Mouse (Mus musculus): Measurements from ENCODE around the gene Slc8a2. TPM values are rescaled to one million over a fixed set of nuclear protein-coding genes. Genes with fewer than 3 reads are reported as not detected.

Gene Slc8a2
- polyA plus RNA-seq, 1 experiment from 2014 or later = 0.25 TPM

DNA sequence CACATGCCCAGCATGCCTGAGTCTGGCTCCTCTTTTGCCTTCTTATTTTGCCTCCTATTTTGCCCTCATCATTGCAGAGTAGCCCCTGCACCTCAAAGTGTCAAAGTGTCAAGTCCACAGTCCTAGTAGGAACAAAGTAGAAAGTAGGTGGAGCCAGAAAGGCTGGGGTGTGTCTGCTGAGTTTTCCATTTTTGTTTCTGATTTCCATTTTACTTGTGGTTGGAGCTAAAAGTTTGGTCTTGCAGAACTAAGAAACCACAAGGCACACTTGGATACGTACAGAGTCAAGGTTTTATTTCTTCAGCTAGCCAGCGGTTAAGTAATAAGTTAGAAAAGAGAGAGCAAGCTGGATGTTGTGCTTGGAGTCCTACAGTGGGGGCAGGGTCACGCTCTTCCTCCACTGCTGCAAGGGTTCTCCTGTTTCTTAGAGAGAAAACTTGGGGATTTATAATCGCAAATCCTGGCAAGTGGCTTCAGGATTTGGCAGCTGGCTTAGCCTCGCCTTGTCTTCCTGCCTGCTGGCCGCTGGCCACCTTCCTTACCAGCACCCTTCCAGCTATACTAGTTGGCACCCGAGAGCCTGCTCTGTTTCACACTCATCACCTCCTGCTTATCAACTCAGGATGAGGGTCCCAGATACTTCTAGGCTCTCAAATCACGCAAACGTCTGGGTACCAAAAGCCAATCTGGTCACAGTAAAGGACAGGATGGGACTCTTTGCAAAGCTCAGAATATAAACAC is 25.7 kb downstream of the Slc8a2 start:
- peaks cover 8% of the 10 kb centered on the region for H3K4me1 ChIP-seq
- no peaks in the 10 kb centered on the region for H3K9me3 ChIP-seq (replicated peaks)
- 80% methylated on average over 9 of the region's 9 CpGs for WGBS
- no peaks in the 10 kb centered on the region for H3K36me3 ChIP-seq
- H3K27ac ChIP-seq (replicated peaks) = no peak overlapping the region
- peaks cover 34% of the 10 kb centered on the region for H3K27me3 ChIP-seq (ENCODE audit: low read depth, poor library complexity, severe bottlenecking)
- DNase-seq (ENCODE audit: low spot score) = no peak
- no peak overlapping the region for H3K4me3 ChIP-seq

GRCm38 (mm10) chr7:16156105-16156714 is 26.6 kb downstream of the Slc8a2 start:
- no peaks in the 10 kb centered on the region for H3K9me3 ChIP-seq (replicated peaks)
- 85% methylated on average over 8 of the region's 8 CpGs for WGBS
- no peak overlapping the region for H3K4me3 ChIP-seq
- no peaks in the 10 kb centered on the region for H3K36me3 ChIP-seq
- H3K4me1 ChIP-seq = peaks cover 8% of the 10 kb centered on the region
- peaks cover 35% of the 10 kb centered on the region for H3K27me3 ChIP-seq (ENCODE audit: low read depth, poor library complexity, severe bottlenecking)
- no peak for DNase-seq (ENCODE audit: low spot score)
- H3K27ac ChIP-seq (replicated peaks) = no peak overlapping the region

DNA sequence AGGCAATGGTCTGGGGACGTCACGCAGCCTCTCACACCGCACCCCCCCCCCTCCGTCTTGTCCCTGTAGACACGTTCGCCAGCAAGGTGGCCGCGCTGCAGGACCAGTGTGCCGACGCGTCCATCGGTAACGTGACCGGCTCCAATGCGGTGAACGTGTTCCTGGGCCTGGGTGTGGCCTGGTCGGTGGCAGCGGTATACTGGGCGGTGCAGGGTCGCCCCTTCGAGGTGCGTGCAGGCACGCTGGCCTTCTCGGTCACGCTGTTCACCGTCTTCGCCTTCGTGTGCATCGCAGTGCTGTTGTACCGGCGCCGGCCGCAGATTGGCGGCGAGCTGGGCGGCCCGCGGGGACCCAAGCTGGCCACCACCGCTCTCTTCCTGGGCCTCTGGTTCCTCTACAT is 29.1 kb downstream of the Slc8a2 start:
- DNase-seq (ENCODE audit: low spot score) = peak; percentile 26
- Histone ChIP-seq H3K36me3 (no peaks in the 10 kb centered on the region), H3K4me1 (peaks cover 8% of the 10 kb centered on the region), H3K27me3 (ENCODE audit: low read depth, poor library complexity, severe bottlenecking) (peaks cover 35% of the 10 kb centered on the region), H3K27ac (replicated peaks) (no peak overlapping the region; the same call in 1 of the 2 replicates), H3K4me3 (peak overlapping the region; percentile 40), H3K9me3 (replicated peaks) (no peaks in the 10 kb centered on the region)
- 9% methylated on average over 39 of the region's 39 CpGs for WGBS

DNA sequence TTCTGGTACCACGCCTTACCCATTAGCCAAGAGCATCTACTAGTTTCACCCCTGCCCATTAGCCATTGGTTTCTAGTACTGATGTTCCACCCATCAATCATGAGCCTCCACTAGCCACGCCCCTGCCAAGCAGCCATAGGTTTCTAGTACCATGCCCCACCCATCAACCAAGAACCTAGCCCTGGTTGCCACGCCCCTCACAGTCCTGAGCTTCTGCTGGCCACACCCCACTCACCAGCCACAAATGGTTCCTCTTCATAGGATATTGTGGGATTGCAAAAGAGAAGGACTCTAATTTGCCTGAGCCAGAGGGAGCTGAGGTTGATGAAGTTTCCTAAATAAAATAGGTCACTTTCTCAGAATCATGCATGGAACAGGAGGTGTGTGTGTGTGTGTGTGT is 31.1 kb downstream of the Slc8a2 start:
- Histone ChIP-seq H3K4me3 (no peak overlapping the region), H3K36me3 (no peaks in the 10 kb centered on the region), H3K27me3 (ENCODE audit: low read depth, poor library complexity, severe bottlenecking) (peaks cover 35% of the 10 kb centered on the region), H3K4me1 (peaks cover 8% of the 10 kb centered on the region), H3K27ac (replicated peaks) (no peak overlapping the region), H3K9me3 (replicated peaks) (no peaks in the 10 kb centered on the region)
- no peak for DNase-seq (ENCODE audit: low spot score)
- 65% methylated on average over 3 of the region's 3 CpGs for WGBS

DNA sequence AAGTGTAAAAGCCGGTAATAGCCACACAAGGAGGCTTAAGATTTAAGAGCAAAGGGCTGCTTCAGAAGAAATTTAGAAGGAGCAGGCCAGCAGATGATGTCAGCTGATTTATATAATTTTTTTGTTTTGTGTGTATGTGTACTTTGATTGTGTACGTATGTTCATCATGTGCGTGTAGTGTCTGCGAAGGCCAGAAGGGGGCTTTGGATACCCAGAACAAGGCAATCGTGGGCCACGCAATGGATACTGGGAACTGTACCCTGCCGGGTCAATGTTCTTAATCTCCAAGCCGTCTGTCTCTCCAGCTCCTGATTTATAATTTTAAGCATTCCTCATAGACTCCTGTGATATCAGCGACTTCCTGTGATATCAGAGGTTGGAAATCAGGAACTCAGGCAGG is 31.7 kb downstream of the Slc8a2 start:
- no peaks in the 10 kb centered on the region for H3K9me3 ChIP-seq (replicated peaks)
- H3K4me1 ChIP-seq = peaks cover 8% of the 10 kb centered on the region
- 90% methylated on average over 9 of the region's 9 CpGs for WGBS
- peaks cover 35% of the 10 kb centered on the region for H3K27me3 ChIP-seq (ENCODE audit: low read depth, poor library complexity, severe bottlenecking)
- no peak overlapping the region for H3K4me3 ChIP-seq
- DNase-seq (ENCODE audit: low spot score) = no peak
- no peaks in the 10 kb centered on the region for H3K36me3 ChIP-seq
- H3K27ac ChIP-seq (replicated peaks) = no peak overlapping the region

DNA sequence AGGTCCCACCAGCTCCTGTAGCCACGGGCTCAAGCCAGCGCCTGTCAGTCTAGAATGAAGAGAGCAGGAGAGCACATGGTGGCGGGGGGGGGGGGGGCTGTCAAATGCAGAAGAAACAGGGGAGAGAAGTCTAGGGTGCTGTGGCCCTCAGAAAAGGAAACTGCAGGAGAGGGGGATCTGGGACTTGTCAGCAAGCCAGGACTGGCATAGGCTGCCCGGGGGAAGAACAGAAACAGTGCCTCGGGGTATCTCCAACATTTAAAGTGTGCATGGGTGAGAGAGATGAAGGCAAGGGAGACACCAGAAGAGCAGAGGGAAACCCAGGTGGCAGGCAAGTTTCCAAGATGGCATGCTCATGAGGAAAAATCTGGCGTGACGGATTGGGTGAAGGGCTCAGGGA is 32.4 kb downstream of the Slc8a2 start:
- Histone ChIP-seq H3K27ac (replicated peaks) (no peak overlapping the region), H3K4me3 (no peak overlapping the region), H3K27me3 (ENCODE audit: low read depth, poor library complexity, severe bottlenecking) (peaks cover 33% of the 10 kb centered on the region), H3K36me3 (no peaks in the 10 kb centered on the region), H3K9me3 (replicated peaks) (no peaks in the 10 kb centered on the region), H3K4me1 (peaks cover 8% of the 10 kb centered on the region)
- WGBS = 88% methylated on average over 7 of the region's 7 CpGs
- no peak for DNase-seq (ENCODE audit: low spot score)

DNA sequence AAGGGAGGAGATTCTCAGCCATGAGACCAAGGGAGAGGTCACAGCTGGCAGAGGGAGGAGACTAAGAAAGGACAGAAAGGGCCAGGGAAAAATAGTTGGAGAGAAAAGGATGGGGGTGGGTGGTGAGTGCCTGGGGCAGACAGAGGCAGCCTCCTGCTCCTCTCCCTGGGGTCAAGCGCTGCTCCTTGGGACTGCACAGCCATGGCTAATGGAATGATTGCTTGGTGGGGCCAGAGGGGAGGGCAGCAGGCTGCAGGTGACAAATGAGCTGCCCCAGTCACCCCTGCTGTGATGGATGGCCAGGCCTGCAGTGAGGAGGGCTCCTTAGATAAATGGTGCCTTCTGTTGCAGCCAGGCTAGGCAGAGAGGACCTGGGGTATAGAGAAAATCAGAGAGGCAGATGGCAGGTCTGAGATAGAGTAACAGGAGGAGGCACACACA is 42.5 kb downstream of the Slc8a2 start:
- WGBS = 6% methylated on average over 1 of the region's 1 CpGs
- H3K4me3 ChIP-seq = peak overlapping the region; percentile 12; the same call in 1 of the 2 replicates
- H3K27ac ChIP-seq (replicated peaks) = peak overlapping the region; percentile 89
- 0 out of 2 replicates have a peak, but pooled peaks cover 2% of the 10 kb centered on the region for H3K36me3 ChIP-seq
- peaks cover 54% of the 10 kb centered on the region for H3K4me1 ChIP-seq
- peaks cover 4% of the 10 kb centered on the region; the same call in 1 of the 2 replicates for H3K27me3 ChIP-seq (ENCODE audit: low read depth, poor library complexity, severe bottlenecking)
- peak; percentile 23 for DNase-seq (ENCODE audit: low spot score)
- peaks cover 5% of the 10 kb centered on the region; the same call in 1 of the 2 replicates for H3K9me3 ChIP-seq (replicated peaks)

DNA sequence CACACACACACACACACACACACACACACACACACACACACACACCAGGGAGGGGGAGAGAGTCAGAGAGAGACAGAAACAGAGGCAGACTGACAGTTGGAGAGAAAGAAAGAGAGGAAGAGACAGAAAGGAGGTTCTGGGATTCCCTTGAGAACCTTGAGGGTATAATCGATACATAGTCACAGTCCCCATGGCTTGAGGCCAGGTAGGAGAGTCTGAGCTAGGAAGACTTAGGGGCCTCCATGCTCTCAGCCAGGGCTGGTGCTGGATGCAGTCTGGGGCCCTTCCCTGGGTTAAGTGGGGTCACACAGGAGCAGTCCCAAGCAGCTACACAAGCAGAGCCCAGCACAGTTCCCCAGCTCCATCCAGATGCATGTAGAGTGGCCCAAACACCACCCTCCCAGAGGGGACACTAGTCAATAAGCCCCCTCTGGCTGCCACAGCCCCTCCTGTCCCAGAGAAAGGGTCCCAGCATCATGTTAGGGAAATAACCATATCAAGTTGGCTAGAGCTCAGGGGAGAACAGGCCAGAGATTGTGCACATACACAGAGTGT is 43.0 kb downstream of the Slc8a2 start:
- Histone ChIP-seq H3K9me3 (replicated peaks) (peaks cover under 1% of the 10 kb centered on the region; the same call in 1 of the 2 replicates), H3K27ac (replicated peaks) (peak overlapping the region; percentile 89), H3K4me1 (peaks cover 54% of the 10 kb centered on the region), H3K27me3 (ENCODE audit: low read depth, poor library complexity, severe bottlenecking) (peaks cover 4% of the 10 kb centered on the region; the same call in 1 of the 2 replicates), H3K4me3 (peak overlapping the region; percentile 9; the same call in 1 of the 2 replicates), H3K36me3 (peaks cover 7% of the 10 kb centered on the region)
- no peak for DNase-seq (ENCODE audit: low spot score)
- 61% methylated on average over 1 of the region's 1 CpGs for WGBS

- Histone ChIP-seq H3K4me3 (no peak overlapping the region; the same call in 1 of the 2 replicates), H3K4me1 (peaks cover 54% of the 10 kb centered on the region)
- WGBS = 55% methylated on average over 5 of the region's 5 CpGs
These were observed 43.5 kb downstream of the Slc8a2 start for GRCm38 (mm10) chr7:16173146-16173545.

DNA sequence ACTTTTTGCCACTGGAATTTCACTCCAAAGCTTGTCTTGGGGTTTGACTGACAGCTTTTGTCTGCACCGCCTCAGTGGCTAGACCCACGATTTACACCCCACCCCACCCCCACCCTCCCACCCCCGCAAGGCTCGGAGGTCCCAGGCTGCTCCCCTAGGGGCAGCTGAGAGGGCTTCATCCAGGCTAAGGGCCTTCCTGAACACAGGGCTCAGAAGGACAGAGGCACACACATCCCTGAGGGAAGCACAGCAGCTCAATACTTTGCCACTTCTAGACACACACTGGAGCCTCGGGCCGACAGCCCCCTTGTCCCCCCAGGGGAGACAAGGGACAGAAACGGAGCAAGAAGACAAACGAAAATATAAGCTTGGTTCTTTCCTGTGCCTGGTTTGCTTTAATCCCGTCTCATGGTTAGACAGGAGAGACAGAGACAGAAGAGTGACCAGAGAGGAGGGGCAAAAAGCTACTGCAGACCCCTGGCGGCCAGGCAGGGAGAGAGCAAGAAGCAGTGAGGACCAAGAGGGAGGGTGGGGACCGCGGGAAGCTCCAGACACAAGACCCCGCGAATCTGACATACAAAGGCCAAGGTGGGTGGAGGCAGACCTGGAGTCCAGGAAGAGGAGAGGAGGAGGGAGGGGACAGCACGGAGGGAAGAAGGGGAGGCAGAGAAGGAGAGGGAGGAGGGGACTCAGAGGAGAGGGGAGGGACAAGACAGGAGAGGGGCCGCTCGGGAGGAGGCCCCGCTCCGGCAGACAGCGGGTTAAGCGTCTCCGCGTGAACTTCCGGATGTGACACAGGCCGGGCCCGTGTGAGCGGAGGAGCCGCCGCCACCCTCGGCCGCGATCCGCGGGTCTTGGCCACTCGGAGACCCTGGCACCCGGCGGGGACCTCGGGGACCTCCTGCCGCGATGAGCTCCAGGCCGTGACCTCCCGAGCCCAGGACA is 45.2 kb downstream of the Slc8a2 start, which contains the start of gene Meis3:
TSS of gene Meis3 (plus strand) at position 494 of the 945 bp plus-strand sequence.
- H3K9me3 ChIP-seq (replicated peaks) = no peaks in the 10 kb centered on the region
- peak within 1 kb of the TSS; percentile 88 for H3K4me3 ChIP-seq
- H3K27ac ChIP-seq (replicated peaks) = peak within 1 kb of the TSS; percentile 89
- peaks cover 4% of the 10 kb centered on the region; the same call in 1 of the 2 replicates for H3K27me3 ChIP-seq (ENCODE audit: low read depth, poor library complexity, severe bottlenecking)
- peak; percentile 83 for DNase-seq (ENCODE audit: low spot score)
- under 1% methylated on average over 42 of the region's 42 CpGs for WGBS
- peaks cover 29% of the 10 kb centered on the region for H3K36me3 ChIP-seq
- peaks cover 54% of the 10 kb centered on the region for H3K4me1 ChIP-seq

More at GRCm38 (mm10) chr7:16173146-16173545, 43.5 kb downstream of the Slc8a2 start:
- peaks cover 12% of the 10 kb centered on the region for H3K36me3 ChIP-seq
- no peaks in the 10 kb centered on the region for H3K9me3 ChIP-seq (replicated peaks)
- H3K27me3 ChIP-seq (ENCODE audit: low read depth, poor library complexity, severe bottlenecking) = peaks cover 4% of the 10 kb centered on the region; the same call in 1 of the 2 replicates
- H3K27ac ChIP-seq (replicated peaks) = peak overlapping the region; percentile 89
- DNase-seq (ENCODE audit: low spot score) = no peak

DNA sequence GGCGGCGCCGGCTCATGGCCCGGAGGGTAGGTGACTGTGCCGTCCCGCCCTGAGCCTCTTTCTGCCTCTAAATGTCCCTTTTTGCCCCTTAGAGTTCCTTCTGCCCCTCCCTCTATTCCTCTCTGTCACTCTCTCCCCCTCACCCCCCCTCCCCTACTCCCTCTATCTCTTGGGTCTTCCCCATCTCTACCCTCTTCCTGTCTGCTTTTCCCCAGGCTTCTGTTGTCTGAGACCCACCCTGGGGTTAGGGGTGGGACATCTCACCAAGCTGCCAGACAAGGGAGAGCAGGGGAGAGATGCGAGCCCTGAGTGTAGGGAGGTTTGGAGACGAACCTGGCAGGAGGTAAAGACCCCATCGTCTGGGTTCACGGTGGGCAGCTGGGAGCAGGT is 45.9 kb downstream of the Slc8a2 start:
- peak overlapping the region; percentile 88 for H3K4me3 ChIP-seq
- H3K36me3 ChIP-seq = peaks cover 35% of the 10 kb centered on the region
- no peak for DNase-seq (ENCODE audit: low spot score)
- H3K9me3 ChIP-seq (replicated peaks) = no peaks in the 10 kb centered on the region
- H3K27ac ChIP-seq (replicated peaks) = peak overlapping the region; percentile 89
- WGBS = 1% methylated on average over 10 of the region's 10 CpGs
- H3K27me3 ChIP-seq (ENCODE audit: low read depth, poor library complexity, severe bottlenecking) = peaks cover 4% of the 10 kb centered on the region; the same call in 1 of the 2 replicates
- peaks cover 54% of the 10 kb centered on the region for H3K4me1 ChIP-seq

DNA sequence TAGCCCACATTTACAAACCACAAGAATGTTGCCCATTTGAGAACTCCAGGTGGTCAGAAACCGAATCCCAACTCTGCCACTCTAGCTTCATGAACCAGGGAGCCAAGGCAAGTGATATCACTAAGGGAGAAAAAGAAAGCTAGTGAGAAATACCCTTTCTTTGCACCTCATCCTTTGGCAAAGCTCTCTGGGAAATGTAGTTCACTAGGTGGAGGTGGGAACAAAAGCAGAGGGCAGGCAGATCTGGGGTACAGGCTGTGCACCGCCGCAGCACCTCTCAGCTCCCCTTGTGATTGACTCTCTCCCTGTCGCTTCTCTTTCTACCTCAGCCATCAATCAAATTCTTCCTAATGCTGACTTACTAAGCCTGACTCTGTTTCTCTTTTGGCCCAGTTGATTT is 48.5 kb downstream of the Slc8a2 start:
- H3K4me3 ChIP-seq = no peak overlapping the region
- WGBS = 80% methylated on average over 4 of the region's 4 CpGs
- peaks cover 52% of the 10 kb centered on the region for H3K36me3 ChIP-seq
- no peak overlapping the region for H3K27ac ChIP-seq (replicated peaks)
- DNase-seq (ENCODE audit: low spot score) = no peak
- peaks cover 36% of the 10 kb centered on the region for H3K4me1 ChIP-seq
- no peaks in the 10 kb centered on the region; the same call in 1 of the 2 replicates for H3K27me3 ChIP-seq (ENCODE audit: low read depth, poor library complexity, severe bottlenecking)
- H3K9me3 ChIP-seq (replicated peaks) = no peaks in the 10 kb centered on the region
